Mouse (Mus musculus) embryonic stem cell, embryonic (primary cell): ENCODE measurements around the gene Tgfa.

Experiments used
- CTCF ChIA-PET, 4 experiments: fragments of 300-600 bp in 2 of 4; fragments of 350-600 bp in 2 of 4; sonication (Branson Sonifier 250); formaldehyde crosslinking; loops; one replicate each; lab custom pipeline; 2022; ENCODE audit warnings: inconsistent platforms in 2 of 4; lab: Charles Lee
- POLR2A ChIA-PET, 4 experiments: fragments of 300-600 bp in 2 of 4; fragments of 350-600 bp in 2 of 4; sonication (Branson Sonifier 250); formaldehyde crosslinking; loops; one replicate each; lab custom pipeline; 2022; ENCODE audit warnings: antibody characterized with exemption in 4 of 4, inconsistent platforms in 1 of 4; lab: Charles Lee

Tgfa gene

DNA sequence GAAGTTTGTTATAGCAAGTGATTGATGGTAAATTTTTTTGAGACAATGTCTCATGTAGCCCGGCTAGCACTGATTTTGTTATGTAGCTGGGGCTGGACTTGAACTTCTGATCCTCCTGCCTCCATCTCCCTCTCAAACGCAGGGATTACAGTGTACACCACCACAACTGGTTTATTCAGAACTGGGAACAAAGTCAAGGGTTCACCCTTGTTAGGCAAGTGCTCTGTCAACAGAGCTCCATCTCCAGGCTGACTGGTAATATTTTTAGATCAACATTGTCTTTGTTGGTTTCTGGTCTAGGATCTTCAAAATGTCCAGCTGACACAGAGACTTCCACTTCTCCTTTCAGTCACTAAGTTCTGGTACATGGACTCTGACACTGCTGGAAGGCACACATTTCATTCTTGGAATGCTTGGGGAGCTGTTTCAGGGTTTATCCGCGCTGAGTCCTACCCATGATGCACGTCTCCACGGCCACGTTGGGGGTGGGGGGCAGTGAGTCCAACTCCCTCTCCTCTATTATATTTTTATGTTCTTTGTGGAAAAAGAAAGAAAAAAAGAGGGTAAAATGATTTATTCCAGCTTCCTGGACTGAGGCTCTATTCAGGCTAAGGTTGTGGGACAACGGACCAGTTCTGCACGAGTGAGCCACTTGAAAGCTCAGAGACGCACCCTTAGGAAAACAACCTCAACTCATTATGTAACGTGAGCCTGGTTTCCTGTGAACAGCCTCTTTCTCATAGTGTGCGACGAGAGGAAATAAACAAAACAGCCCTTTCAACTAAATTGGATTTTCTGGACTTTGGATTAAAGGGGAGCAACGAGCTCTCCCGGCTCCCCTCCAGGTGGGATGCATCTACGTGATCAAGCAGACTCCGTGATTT lies 14.4 kb downstream of the Tgfa start:
- POLR2A ChIA-PET = interaction anchor here in 2 of 4 experiments (0.6 to 1.3 kb wide), 6 partner anchors 9 to 1949 kb away, joined by 3 to 4 read pairs (median 3); no protein-coding TSS in a partner anchor

DNA sequence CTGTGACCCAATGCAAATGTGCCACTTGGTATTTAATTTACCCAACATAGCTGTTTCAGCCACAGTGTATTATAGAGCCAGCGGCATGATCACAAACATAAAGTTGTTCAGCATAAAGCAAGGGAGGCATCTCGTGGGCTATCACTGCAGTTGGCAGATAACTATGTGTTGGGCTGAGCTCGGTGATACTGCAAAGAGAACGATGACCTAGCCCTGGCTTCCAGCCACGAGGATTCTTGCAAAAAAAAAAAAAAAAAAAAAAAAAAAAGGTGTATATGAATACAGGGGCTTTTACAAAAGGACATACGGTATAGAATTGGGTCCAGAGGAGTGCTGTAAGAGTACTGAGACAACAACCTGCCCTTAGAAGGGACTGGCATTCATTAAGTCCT lies 15.0 kb downstream of the Tgfa start:
- POLR2A ChIA-PET = interaction anchor here in 2 of 4 experiments (0.6 to 1.1 kb wide), 5 partner anchors 10 to 1949 kb away, joined by 3 to 4 read pairs (median 3); no protein-coding TSS in a partner anchor
- CTCF ChIA-PET = interaction anchor here in 3 of 4 experiments (1.1 to 1.7 kb wide), 4 partner anchors 14 to 16 kb away, joined by 3 to 6 read pairs (median 4); partner anchors contain the start of gene Tgfa (in 2 of the 3)

More for the DNA sequence above, 14.4 kb downstream of the Tgfa start:
- CTCF ChIA-PET = interaction anchor here (0.5 to 3.9 kb wide), 8 partner anchors 14 to 126 kb away, joined by 3 to 18 read pairs (median 4); partner anchors contain the start of gene Tgfa (in 2 of the 4)

DNA sequence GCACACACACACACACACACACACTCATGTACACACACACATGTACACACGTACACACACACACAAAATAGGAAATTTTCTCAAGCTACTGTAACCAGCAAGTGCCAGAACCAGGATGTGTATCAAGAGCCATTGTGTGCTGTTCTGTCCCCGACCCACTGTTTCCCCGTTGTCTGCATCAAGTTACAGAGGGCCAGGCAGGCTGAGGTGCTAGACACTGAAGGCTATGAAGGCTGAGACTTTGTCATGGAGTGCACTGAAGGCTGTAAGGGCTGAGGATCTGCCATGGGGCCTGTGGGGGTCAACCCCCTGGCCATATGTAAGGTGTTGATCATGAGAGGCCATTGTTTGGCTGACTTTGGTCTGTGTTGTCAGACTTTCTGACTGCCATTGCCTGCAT lies 15.6 kb downstream of the Tgfa start:
- ChIA-PET POLR2A (no interaction called here), CTCF (interaction anchor here in 1 of 4 experiments (2.1 kb wide), 1 partner anchor 16 kb away, joined by 9 read pairs; the partner anchor contains the start of gene Tgfa)

GRCm38 (mm10) chr6:86211081-86211763 lies 16.2 kb downstream of the Tgfa start:
- POLR2A ChIA-PET = no interaction called here
- CTCF ChIA-PET = interaction anchor here in 2 of 4 experiments (0.7 to 2.1 kb wide), 2 partner anchors 17 to 135 kb away, joined by 8 to 9 read pairs; partner anchors contain the start of gene Tgfa (in 1 of the 2)

- POLR2A ChIA-PET = no interaction called here
Measured at GRCm38 (mm10) chr6:86212871-86213640, 18.0 kb downstream of the Tgfa start.

GRCm38 (mm10) chr6:86218066-86218465 lies 23.0 kb downstream of the Tgfa start:
- POLR2A ChIA-PET = no interaction called here
- CTCF ChIA-PET = interaction anchor here in 1 of 4 experiments (0.6 kb wide), 1 partner anchor 37 kb away, joined by 3 read pairs; no protein-coding TSS in a partner anchor

More at GRCm38 (mm10) chr6:86212871-86213640, 18.0 kb downstream of the Tgfa start:
- CTCF ChIA-PET = interaction anchor here in 2 of 4 experiments (0.6 to 2.1 kb wide), 2 partner anchors 19 kb away, joined by 5 to 9 read pairs; partner anchors contain the start of gene Tgfa (in 1 of the 2)

DNA sequence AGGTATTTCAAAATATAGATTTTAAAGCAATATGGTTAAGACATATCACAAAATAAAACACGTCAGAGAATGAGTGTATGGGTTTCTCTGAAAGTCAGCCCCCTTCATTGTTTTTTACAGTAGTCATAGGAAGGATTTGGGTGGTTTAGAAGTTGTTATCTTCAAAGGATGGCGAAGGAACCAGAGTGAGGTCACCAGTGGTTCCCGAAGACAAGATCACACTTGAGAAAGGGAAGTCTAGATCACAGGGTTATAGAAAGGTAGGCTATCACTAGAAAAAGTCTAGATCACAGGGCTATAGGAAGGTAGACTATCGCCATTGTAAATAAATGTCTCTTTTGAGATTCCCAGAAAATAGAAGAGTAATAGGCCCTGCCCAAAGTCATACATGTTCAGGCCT lies 23.7 kb downstream of the Tgfa start:
- ChIA-PET CTCF (interaction anchor here in 1 of 4 experiments (0.8 kb wide), 1 partner anchor 52 kb away, joined by 4 read pairs; no protein-coding TSS in a partner anchor), POLR2A (no interaction called here)

GRCm38 (mm10) chr6:86219494-86219893 lies 24.5 kb downstream of the Tgfa start:
- POLR2A ChIA-PET = interaction anchor here in 2 of 4 experiments (0.6 kb wide), 2 partner anchors 15 to 152 kb away, joined by 3 read pairs; partner anchors contain the start of gene Snrpg (in 1 of the 2)
- CTCF ChIA-PET = interaction anchor here in 2 of 4 experiments (0.8 to 1.3 kb wide), 3 partner anchors 53 to 145 kb away, joined by 3 to 4 read pairs (median 3); no protein-coding TSS in a partner anchor

- ChIA-PET CTCF (interaction anchor here in 1 of 4 experiments (1.1 to 1.3 kb wide), 2 partner anchors 93 to 144 kb away, joined by 3 read pairs; no protein-coding TSS in a partner anchor), POLR2A (interaction anchor here in 2 of 4 experiments (0.6 to 1.0 kb wide), 2 partner anchors 103 to 151 kb away, joined by 3 read pairs; partner anchors contain the start of gene Snrpg (in 1 of the 2))
Measured at GRCm38 (mm10) chr6:86220171-86220570, 25.1 kb downstream of the Tgfa start.

- POLR2A ChIA-PET = no interaction called here
- CTCF ChIA-PET = no interaction called here
Measured at GRCm38 (mm10) chr6:86222381-86222780, 27.4 kb downstream of the Tgfa start.

GRCm38 (mm10) chr6:86225604-86226003 lies 30.6 kb downstream of the Tgfa start:
- ChIA-PET CTCF (no interaction called here), POLR2A (no interaction called here)

- CTCF ChIA-PET = no interaction called here
- POLR2A ChIA-PET = no interaction called here
Measured at GRCm38 (mm10) chr6:86232367-86232766, 37.3 kb downstream of the Tgfa start.

- ChIA-PET POLR2A (interaction anchor here in 3 of 4 experiments (0.6 to 0.8 kb wide), 5 partner anchors 53 to 807 kb away, joined by 3 read pairs; no protein-coding TSS in a partner anchor), CTCF (interaction anchor here in 1 of 4 experiments (1.2 kb wide), 1 partner anchor 40 kb away, joined by 3 read pairs; no protein-coding TSS in a partner anchor)
Measured at GRCm38 (mm10) chr6:86233512-86234430, 38.7 kb downstream of the Tgfa start.

DNA sequence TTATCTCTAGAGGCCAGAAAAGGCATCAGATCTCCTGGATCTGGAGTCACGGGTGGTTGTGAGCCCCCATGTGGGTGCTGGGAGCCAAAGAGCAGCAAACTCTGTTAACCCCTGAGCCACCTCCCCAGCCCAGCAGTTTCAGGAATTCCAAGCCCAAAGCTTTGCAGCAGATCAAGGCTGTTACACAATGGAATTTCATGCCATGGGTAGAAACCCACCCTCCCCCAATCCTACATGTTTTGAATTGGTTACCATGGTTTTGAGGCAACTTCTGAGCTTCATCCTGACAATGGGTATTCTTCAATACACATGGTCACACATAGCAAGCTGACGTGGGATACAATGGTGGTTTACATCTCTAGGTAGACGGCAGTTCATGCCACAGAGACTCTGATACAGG lies 49.8 kb downstream of the Tgfa start:
- ChIA-PET CTCF (interaction anchor here in 1 of 4 experiments (0.6 kb wide), 1 partner anchor 854 kb away, joined by 4 read pairs; no protein-coding TSS in a partner anchor), POLR2A (no interaction called here)

GRCm38 (mm10) chr6:86245965-86246364 lies 50.9 kb downstream of the Tgfa start:
- CTCF ChIA-PET = interaction anchor here in 2 of 4 experiments (0.6 to 1.4 kb wide), 2 partner anchors 14 kb away, joined by 3 read pairs; no protein-coding TSS in a partner anchor

GRCm38 (mm10) chr6:86248562-86248961 lies 53.5 kb downstream of the Tgfa start:
- POLR2A ChIA-PET = no interaction called here
- CTCF ChIA-PET = interaction anchor here in 1 of 4 experiments (0.6 kb wide), 1 partner anchor 1208 kb away, joined by 3 read pairs; no protein-coding TSS in a partner anchor

More at GRCm38 (mm10) chr6:86245965-86246364, 50.9 kb downstream of the Tgfa start:
- POLR2A ChIA-PET = no interaction called here
